Mouse (Mus musculus) testis, adult 2 months (tissue): ENCODE data around the gene Apold1.

Experiments
- CTCF ChIP-seq: fragments of 200-500 bp; IDR thresholded peaks from 2 replicates; pipeline ENCODE4 v1.5.1; 2012; ENCODE audit warnings: low read depth, mild to moderate bottlenecking, inconsistent platforms, low read length, moderate library complexity; ENCODE audit not compliant: control insufficient read depth, insufficient read depth, insufficient replicate concordance
- POLR2A ChIP-seq: fragments of 200-500 bp; IDR thresholded peaks from 2 replicates; pipeline ENCODE4 v1.6.1; 2012; ENCODE audit warnings: low read depth, mild to moderate bottlenecking, inconsistent platforms, low read length, moderate library complexity; ENCODE audit not compliant: control insufficient read depth

- TF ChIP-seq CTCF (no peak), POLR2A (no peak)
Measured at GRCm38 (mm10) chr6:134953976-134954375, 27.5 kb upstream of the Apold1 start.
